Mouse (Mus musculus) left cerebral cortex, postnatal 14 days (tissue): ENCODE measurements at regions not wholly inside any gene's neighbourhood (a gene's known extent, or its start where the extent isn't known, plus 50 kb on each side); places are given as distances from the start of the nearest gene placed in this dataset.

Experiments
- DNase-seq, 2 experiments: peaks; one replicate each; pipeline ENCODE4 v3.0.0; 2021 to 2022; ENCODE audit warnings: low spot score in 2 of 2, mixed read lengths in 1 of 2
- intact Hi-C: fragments of 180-260 bp; cut with DNase I; formaldehyde crosslinking; loops from one replicate; pipeline ENCODE4 v1.15.1; 2025

GRCm38 (mm10) chr14:115040091-115040571, 51.9 kb upstream of the Gpc5 start:
- peak in 1 of 2 experiments; percentile 11 for DNase-seq
- intact Hi-C loops, result no loop called here

DNA sequence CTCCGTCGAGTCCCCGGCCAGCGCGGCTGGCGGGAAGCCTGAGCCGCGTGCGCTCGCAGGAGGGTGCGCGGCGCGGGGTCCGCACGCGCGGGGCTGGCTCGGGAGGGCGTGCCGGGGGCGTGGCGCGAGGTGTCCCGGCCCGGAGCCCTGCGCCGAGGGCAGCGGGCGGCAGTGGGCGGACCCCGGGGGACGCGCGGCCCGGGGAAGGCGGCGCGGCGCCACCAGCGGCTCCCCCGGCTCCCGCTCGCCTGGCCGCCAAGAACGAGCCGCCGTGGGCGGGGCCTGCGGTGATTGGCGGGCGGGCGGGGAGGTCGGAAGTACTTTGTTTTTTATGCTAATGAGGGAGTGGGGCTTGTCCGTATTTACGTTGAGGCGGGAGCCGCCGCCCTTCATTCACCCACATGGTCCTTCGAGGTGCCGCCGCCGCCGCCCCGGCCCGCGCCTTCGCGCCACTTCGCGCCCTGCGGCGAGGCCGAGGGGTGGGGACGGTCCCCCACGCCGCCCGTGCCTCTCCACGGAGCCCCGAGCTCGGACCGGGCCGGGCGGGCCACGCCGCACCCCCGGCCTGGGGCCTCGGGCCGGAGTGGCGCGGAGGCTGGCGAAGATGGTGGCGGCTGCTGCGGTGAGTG, 51.3 kb upstream of the Gpc5 start:
- intact Hi-C loops, result no loop called here
- DNase-seq, result peak; percentile 32 to 57

GRCm38 (mm10) chr14:115041336-115042054, 50.5 kb upstream of the Gpc5 start:
- intact Hi-C loops, result no loop called here
- peak in 1 of 2 experiments; percentile 6 for DNase-seq

GRCm38 (mm10) chr14:115042055-115042564, 49.9 kb upstream of the Gpc5 start:
- peak; percentile 83 to 85 for DNase-seq
- intact Hi-C loops, result no loop called here
